Mouse (Mus musculus) olfactory bulb, adult 2 months (tissue): Measurements from ENCODE around the gene Gm8994.

Experiments
- CTCF ChIP-seq: fragments of 200-500 bp; IDR thresholded peaks from 2 replicates; pipeline ENCODE4 v1.5.1; 2012; ENCODE audit warnings: low read depth, mild to moderate bottlenecking, low read length, moderate library complexity; ENCODE audit not compliant: insufficient read depth
- POLR2A ChIP-seq: fragments of 200-500 bp; IDR thresholded peaks from 2 replicates; pipeline ENCODE4 v1.6.1; 2012; ENCODE audit warnings: mild to moderate bottlenecking, low read depth, low read length, moderate library complexity; ENCODE audit not compliant: insufficient read depth

DNA sequence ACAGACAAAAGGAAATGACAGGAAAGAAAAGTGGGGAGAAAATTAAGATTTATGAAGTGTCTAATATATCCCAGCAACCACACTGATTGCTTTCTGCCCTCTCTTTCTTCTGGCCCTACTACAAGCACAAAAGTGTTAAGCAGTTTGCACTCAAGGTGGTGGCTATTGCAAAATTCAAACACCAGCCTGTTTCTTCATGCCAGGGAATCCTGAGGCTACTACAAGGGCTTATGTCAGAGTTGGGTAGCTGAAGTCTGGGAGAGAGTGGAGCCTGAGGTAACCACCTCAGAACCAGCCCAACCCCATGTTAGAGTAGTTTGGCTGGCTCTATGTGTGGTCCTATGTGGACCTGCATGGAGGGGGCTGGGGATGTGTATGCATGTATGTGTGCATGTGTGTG lies 23.8 kb upstream of the Gm8994 start:
- TF ChIP-seq CTCF (no peak), POLR2A (no peak)
